Mouse (Mus musculus): Measurements from ENCODE around the gene Nek1.

- TF ChIP-seq CTCF (IDR thresholded peaks at IDR 0.05; ENCODE audit: low read depth) (no peak), EP300 (optimal IDR thresholded peaks at IDR 0.05) (no peak)
Observed at GRCm38 (mm10) chr8:61110496-61110895, 117.5 kb downstream of the Nek1 start.

Data from stomach, postnatal 0 days (tissue).